Mouse (Mus musculus): ENCODE results near the gene Prn.

- TF ChIP-seq CTCF (IDR thresholded peaks at IDR 0.05; ENCODE audit: control insufficient read depth, insufficient read depth, insufficient replicate concordance, low read depth, low read length): no peak
- TF ChIP-seq POLR2A (IDR thresholded peaks at IDR 0.05; ENCODE audit: control insufficient read depth, low read depth, low read length): no peak
Measured at GRCm38 (mm10) chr2:131896011-131896410, 13.7 kb upstream of the Prn start.
